Mouse (Mus musculus) embryonic facial prominence, embryonic 13.5 days (tissue): ENCODE results near the gene Kif21a. TPM values are rescaled to one million over a fixed set of nuclear protein-coding genes. Genes with fewer than 3 reads are reported as not detected.

Experiments used
- ATAC-seq: fragments of 200-750 bp; cut with Nextera tagmentation; 2 replicates; pipeline ENCODE4 v1.8.0; 2017; ENCODE audit warnings: low read depth; ENCODE audit not compliant: insufficient number of reproducible peaks, insufficient read depth, low FRiP score, low TSS enrichment
- H3K27ac ChIP-seq: fragments of 300-500 bp; sonication (generic); 2 replicates; pipeline ENCODE4 v1.5.1; 2015; ENCODE audit warnings: moderate library complexity, mild to moderate bottlenecking, inconsistent platforms
- H3K27me3 ChIP-seq: fragments of 300-500 bp; sonication (generic); 2 replicates; pipeline ENCODE4 v1.6.1; 2015; ENCODE audit warnings: mild to moderate bottlenecking, inconsistent platforms
- H3K36me3 ChIP-seq: fragments of 300-500 bp; sonication (generic); 2 replicates; pipeline ENCODE4 v1.6.1; 2015; ENCODE audit warnings: mild to moderate bottlenecking, inconsistent platforms
- H3K4me1 ChIP-seq: fragments of 300-500 bp; sonication (generic); 2 replicates; pipeline ENCODE4 v1.6.1; 2015; ENCODE audit warnings: inconsistent platforms
- H3K4me2 ChIP-seq: fragments of 300-500 bp; sonication (generic); 2 replicates; pipeline ENCODE4 v1.6.1; 2015; ENCODE audit warnings: moderate library complexity, mild to moderate bottlenecking, inconsistent platforms
- H3K4me3 ChIP-seq: fragments of 300-500 bp; sonication (generic); 2 replicates; pipeline ENCODE4 v1.5.1; 2015; ENCODE audit warnings: mild to moderate bottlenecking, inconsistent platforms
- H3K9ac ChIP-seq: fragments of 300-500 bp; sonication (generic); 2 replicates; pipeline ENCODE4 v1.6.1; 2015; ENCODE audit warnings: mild to moderate bottlenecking, inconsistent platforms
- H3K9me3 ChIP-seq: fragments of 300-500 bp; sonication (generic); 2 replicates; pipeline ENCODE4 v1.6.1; 2016; ENCODE audit warnings: inconsistent platforms
- WGBS: fragments of 180-500 bp; shearing (Covaris S2); methylation state at CpG from one replicate; pipeline ENCODE4 v1.1.7; 2015; ENCODE audit warnings: mixed read lengths; 5-methylcytosine and 5-hydroxymethylcytosine counted together
- polyA plus RNA-seq: library from polyadenylated mRNA; unstranded; fragments of >200 nt; fragmentation: Nextera tagmentation; extraction: Ambion mirVana; gene quantifications from 2 replicates; pipeline ENCODE4 v1.2.1, GENCODE M21; 2015

The Kif21a gene
- polyA plus RNA-seq, 1 experiment from 2014 or later: 7.9 TPM

DNA sequence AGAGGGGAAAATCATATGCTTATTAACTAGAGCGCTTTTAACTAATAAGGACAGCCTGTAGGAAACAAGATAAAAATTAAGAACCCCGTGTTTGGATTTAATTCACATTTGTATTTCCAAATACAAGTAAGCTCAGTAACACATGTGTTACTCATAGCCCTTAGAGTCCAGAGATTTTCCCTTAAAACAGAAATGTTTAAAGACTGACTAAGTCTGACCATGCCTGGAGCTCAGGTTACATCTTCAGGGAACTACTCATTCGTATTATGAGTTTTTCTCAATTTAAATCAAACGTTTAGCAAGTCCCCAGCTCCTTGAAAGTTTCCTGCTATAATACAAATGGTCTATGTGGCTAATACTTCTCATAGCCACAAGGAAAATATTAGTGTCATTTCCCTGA is 57.9 kb downstream of the Kif21a start:
- no peak for ATAC-seq
- whole genome bisulfite sequencing: 30% methylated on average over 4 of the region's 4 CpGs

GRCm38 (mm10) chr15:90987714-90988250 is 62.0 kb downstream of the Kif21a start:
- no peak overlapping the region for H3K4me3 ChIP-seq
- peaks cover 4% of the 10 kb centered on the region; the same call in 1 of the 2 replicates for H3K36me3 ChIP-seq
- H3K9me3 ChIP-seq: no peaks in the 10 kb centered on the region
- WGBS: 93% methylated on average over 12 of the region's 12 CpGs
- ATAC-seq: no peak
- no peaks in the 10 kb centered on the region for H3K4me1 ChIP-seq
- no peak overlapping the region for H3K9ac ChIP-seq
- no peaks in the 10 kb centered on the region for H3K27me3 ChIP-seq
- no peak overlapping the region for H3K27ac ChIP-seq
- no peak overlapping the region for H3K4me2 ChIP-seq

More for the DNA sequence above, 57.9 kb downstream of the Kif21a start:
- no peaks in the 10 kb centered on the region for H3K4me1 ChIP-seq
- no peak overlapping the region for H3K4me2 ChIP-seq
- H3K36me3 ChIP-seq: no peaks in the 10 kb centered on the region
- H3K9ac ChIP-seq: no peak overlapping the region
- H3K27me3 ChIP-seq: no peaks in the 10 kb centered on the region
- H3K9me3 ChIP-seq: no peaks in the 10 kb centered on the region
- no peak overlapping the region for H3K4me3 ChIP-seq
- no peak overlapping the region for H3K27ac ChIP-seq

GRCm38 (mm10) chr15:90975914-90976313 is 73.8 kb downstream of the Kif21a start:
- H3K9ac ChIP-seq: no peak overlapping the region
- H3K9me3 ChIP-seq: peaks cover 7% of the 10 kb centered on the region; the same call in 1 of the 2 replicates
- no peak overlapping the region for H3K4me2 ChIP-seq
- WGBS: 71% methylated on average over 5 of the region's 5 CpGs
- H3K4me1 ChIP-seq: no peaks in the 10 kb centered on the region
- H3K27ac ChIP-seq: no peak overlapping the region
- H3K4me3 ChIP-seq: no peak overlapping the region
- H3K27me3 ChIP-seq: no peaks in the 10 kb centered on the region
- no peak for ATAC-seq
- peaks cover 33% of the 10 kb centered on the region for H3K36me3 ChIP-seq

DNA sequence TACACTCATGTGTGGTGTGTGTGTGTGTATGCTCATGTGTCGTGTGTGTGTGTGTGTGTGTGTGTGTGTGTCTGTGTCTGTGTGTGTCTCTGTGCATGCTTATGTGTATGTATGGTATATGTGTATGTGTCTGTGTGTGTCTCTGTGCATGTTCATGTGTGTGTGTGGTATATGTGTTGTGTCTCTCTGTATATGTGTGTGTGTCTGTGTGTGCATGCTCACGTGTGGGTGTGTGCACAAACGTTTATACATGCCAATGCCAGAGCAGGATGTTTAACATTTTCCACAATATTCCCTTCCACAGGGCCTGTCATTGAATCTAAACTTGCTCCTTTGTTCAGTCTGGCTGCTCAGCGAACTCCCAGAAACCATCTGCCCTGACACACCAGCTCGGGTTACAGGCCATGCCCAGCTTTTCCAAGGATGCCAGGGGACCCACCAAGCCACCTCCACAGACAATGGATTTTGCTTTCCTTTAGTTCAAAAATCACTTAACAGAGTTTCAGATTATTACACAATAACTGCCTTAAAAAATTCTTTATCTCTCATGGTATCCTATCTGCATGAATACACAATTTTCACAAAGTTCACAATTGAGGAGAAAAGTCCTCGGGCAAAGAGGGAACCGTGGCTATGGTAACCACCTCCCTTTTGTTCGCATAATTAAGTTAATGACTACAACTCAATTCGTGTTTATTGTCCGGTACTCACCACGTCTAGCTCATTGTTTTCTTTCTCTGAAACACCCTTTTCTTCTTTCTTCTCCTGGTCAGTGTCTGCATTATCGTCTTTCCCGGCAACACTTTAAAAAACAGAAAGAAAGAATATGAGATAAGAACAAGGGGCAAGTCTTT is 77.6 kb downstream of the Kif21a start:
- H3K9me3 ChIP-seq: no peaks in the 10 kb centered on the region
- ATAC-seq: no peak

DNA sequence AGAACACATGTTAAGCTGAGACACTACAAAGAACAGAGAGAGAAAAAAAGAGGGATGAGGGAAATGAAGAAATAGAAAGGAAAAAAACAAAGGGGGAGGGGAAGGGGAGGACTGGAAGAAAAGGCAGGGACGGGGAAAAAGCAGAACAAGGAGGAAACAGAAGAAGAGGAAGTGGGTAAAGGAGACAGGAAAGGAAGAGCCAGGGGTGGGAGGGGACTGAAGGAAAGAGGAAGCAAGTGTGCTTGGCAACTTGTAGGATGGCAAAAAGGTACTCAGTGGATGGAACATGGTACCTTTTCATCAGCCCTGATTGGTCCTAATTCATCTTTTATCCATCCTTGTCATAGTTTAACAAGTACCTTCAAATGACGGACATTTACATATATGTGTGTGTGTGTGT is 86.4 kb downstream of the Kif21a start:
- Histone ChIP-seq H3K9ac (no peak overlapping the region), H3K4me3 (no peak overlapping the region), H3K36me3 (peaks cover 21% of the 10 kb centered on the region), H3K4me2 (no peak overlapping the region), H3K4me1 (no peaks in the 10 kb centered on the region), H3K27ac (no peak overlapping the region), H3K27me3 (no peaks in the 10 kb centered on the region), H3K9me3 (no peaks in the 10 kb centered on the region)
- ATAC-seq: no peak
- 73% methylated on average over 2 of the region's 2 CpGs for WGBS

More for the DNA sequence above, 77.6 kb downstream of the Kif21a start:
- Histone ChIP-seq H3K4me2 (no peak overlapping the region), H3K27ac (no peak overlapping the region), H3K36me3 (peaks cover 42% of the 10 kb centered on the region), H3K4me3 (no peak overlapping the region), H3K9ac (no peak overlapping the region), H3K27me3 (no peaks in the 10 kb centered on the region), H3K4me1 (no peaks in the 10 kb centered on the region)
- 63% methylated on average over 13 of the region's 13 CpGs for whole genome bisulfite sequencing

- Histone ChIP-seq H3K4me2 (no peak overlapping the region), H3K36me3 (peaks cover 13% of the 10 kb centered on the region), H3K27me3 (no peaks in the 10 kb centered on the region), H3K4me3 (no peak overlapping the region), H3K4me1 (no peaks in the 10 kb centered on the region), H3K27ac (no peak overlapping the region), H3K9ac (no peak overlapping the region), H3K9me3 (no peaks in the 10 kb centered on the region)
- ATAC-seq: no peak
- 88% methylated on average over 4 of the region's 4 CpGs for WGBS
Observed at GRCm38 (mm10) chr15:90962548-90962947, 87.2 kb downstream of the Kif21a start.

DNA sequence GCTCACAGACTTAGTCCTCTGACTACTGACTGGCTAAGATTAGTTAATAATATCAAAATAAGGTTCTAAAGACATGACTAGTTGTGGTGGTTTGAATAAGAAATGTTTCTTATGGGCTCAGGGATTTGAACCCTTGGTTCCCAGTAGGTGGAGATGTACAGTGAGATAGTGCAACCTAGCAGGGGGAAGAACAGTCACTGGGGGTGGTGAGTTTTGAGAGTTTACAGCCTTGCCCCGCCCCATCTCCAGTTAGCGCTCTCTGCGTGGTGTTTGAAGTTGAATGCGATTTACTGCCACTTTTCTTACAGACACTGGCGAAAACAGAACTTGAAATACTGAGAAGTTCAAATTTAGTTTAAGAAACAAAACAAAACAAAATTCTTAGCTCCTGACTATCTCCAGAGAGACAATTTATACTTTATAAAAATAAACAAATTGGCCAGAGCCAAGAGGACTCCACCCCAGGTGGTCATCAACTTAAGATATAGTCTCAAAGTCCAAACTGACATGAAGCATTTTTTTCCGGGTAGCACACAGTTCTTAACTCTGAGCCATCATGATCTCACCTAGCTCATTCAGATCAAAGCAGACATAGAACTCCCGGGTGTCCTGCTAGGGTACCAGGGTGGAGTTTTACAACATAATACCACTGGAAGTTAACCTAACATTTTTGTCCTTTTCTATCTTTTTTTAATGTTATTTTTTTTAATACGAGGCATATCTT is 88.8 kb downstream of the Kif21a start:
- WGBS: 86% methylated on average over 8 of the region's 8 CpGs
- H3K4me3 ChIP-seq: no peak overlapping the region
- no peak for ATAC-seq
- H3K27ac ChIP-seq: no peak overlapping the region
- H3K4me2 ChIP-seq: no peak overlapping the region
- no peaks in the 10 kb centered on the region for H3K4me1 ChIP-seq
- H3K36me3 ChIP-seq: peaks cover 7% of the 10 kb centered on the region
- H3K9ac ChIP-seq: no peak overlapping the region
- no peaks in the 10 kb centered on the region for H3K27me3 ChIP-seq
- H3K9me3 ChIP-seq: no peaks in the 10 kb centered on the region

- Histone ChIP-seq H3K4me3 (no peak overlapping the region), H3K9me3 (no peaks in the 10 kb centered on the region), H3K9ac (no peak overlapping the region), H3K27me3 (no peaks in the 10 kb centered on the region), H3K36me3 (no peaks in the 10 kb centered on the region), H3K27ac (no peak overlapping the region), H3K4me2 (no peak overlapping the region), H3K4me1 (no peaks in the 10 kb centered on the region)
- WGBS: 85% methylated on average over 6 of the region's 6 CpGs
- no peak for ATAC-seq
Observed at GRCm38 (mm10) chr15:90951383-90951782, 98.4 kb downstream of the Kif21a start.

DNA sequence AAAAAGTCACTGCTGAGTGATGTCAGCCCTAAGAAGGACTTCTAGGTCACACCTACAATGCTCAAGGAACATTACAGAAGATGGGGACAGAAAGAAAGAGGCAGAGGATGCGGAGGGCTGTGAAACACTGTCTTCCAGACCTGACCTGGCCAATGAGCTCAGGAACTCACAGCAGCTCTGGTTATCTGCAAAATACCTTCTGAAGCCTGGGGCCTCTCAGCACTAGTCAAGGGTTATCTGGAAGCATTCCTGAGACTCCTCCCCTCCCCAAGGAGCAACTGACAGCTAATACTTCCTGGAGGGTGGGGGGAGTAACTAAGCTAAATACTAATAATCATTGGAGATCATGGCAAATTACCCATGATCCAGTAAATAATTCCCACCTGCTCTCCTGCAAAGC is 111.3 kb downstream of the Kif21a start:
- H3K9ac ChIP-seq: no peak overlapping the region
- H3K27ac ChIP-seq: no peak overlapping the region
- H3K9me3 ChIP-seq: no peaks in the 10 kb centered on the region
- no peak for ATAC-seq
- H3K4me3 ChIP-seq: no peak overlapping the region
- H3K36me3 ChIP-seq: peaks cover 12% of the 10 kb centered on the region; the same call in 1 of the 2 replicates
- WGBS: 95% methylated on average over 1 of the region's 1 CpGs
- H3K4me2 ChIP-seq: no peak overlapping the region
- no peaks in the 10 kb centered on the region for H3K4me1 ChIP-seq
- no peaks in the 10 kb centered on the region for H3K27me3 ChIP-seq

GRCm38 (mm10) chr15:90935579-90935978 is 114.2 kb downstream of the Kif21a start:
- Histone ChIP-seq H3K4me2 (no peak overlapping the region), H3K4me1 (no peaks in the 10 kb centered on the region), H3K27me3 (no peaks in the 10 kb centered on the region), H3K27ac (no peak overlapping the region), H3K36me3 (peaks cover 12% of the 10 kb centered on the region; the same call in 1 of the 2 replicates), H3K9ac (no peak overlapping the region), H3K4me3 (no peak overlapping the region), H3K9me3 (no peaks in the 10 kb centered on the region)
- 74% methylated on average over 6 of the region's 6 CpGs for WGBS
- ATAC-seq: no peak

- H3K4me1 ChIP-seq: no peaks in the 10 kb centered on the region
- no peak overlapping the region for H3K9ac ChIP-seq
- H3K27me3 ChIP-seq: no peaks in the 10 kb centered on the region
- no peak for ATAC-seq
- H3K27ac ChIP-seq: no peak overlapping the region
- H3K9me3 ChIP-seq: no peaks in the 10 kb centered on the region
- H3K4me2 ChIP-seq: no peak overlapping the region
- peaks cover 6% of the 10 kb centered on the region; the same call in 1 of the 2 replicates for H3K36me3 ChIP-seq
- no peak overlapping the region for H3K4me3 ChIP-seq
- 76% methylated on average over 5 of the region's 5 CpGs for WGBS
Observed at GRCm38 (mm10) chr15:90931451-90931850, 118.3 kb downstream of the Kif21a start.
